Mouse (Mus musculus) ES-Bruce4 (cell line): ENCODE data around the gene Tpk1.

Experiments used
- CTCF ChIP-seq: IDR thresholded peaks from one replicate; pipeline ENCODE4 v1.8.1; 2011; ENCODE audit warnings: low read depth, low read length
- POLR2A ChIP-seq: IDR thresholded peaks from one replicate; pipeline ENCODE4 v1.8.1; 2011; ENCODE audit warnings: low read length; ENCODE audit not compliant: insufficient read depth

- TF ChIP-seq CTCF, result no peak
- no peak for TF ChIP-seq POLR2A
Measured at GRCm38 (mm10) chr6:43691863-43692262, 25.8 kb upstream of the Tpk1 start.
